Mouse (Mus musculus) MEL (cell line): Measurements from ENCODE around the gene Gm20388. TPM values are rescaled to one million over a fixed set of nuclear protein-coding genes. Genes with fewer than 3 reads are reported as not detected.

Experiments
- DNase-seq: peaks from one replicate; pipeline ENCODE4 v3.0.0; 2011; ENCODE audit warnings: low read depth, low spot score
- H3K27ac ChIP-seq: 2 replicates; pipeline ENCODE4 v1.5.1; 2012; ENCODE audit warnings: low read depth, mild to moderate bottlenecking, control low read depth, low read length, moderate library complexity; ENCODE audit not compliant: control insufficient read depth
- H3K27me3 ChIP-seq, 2 experiments: fragments of 150-350 bp in 1 of 2; sonication (generic) in 1 of 2; 2 replicates each; pipeline ENCODE4 v1.6.1; 2012; ENCODE audit warnings: low read length in 2 of 2, mild to moderate bottlenecking in 2 of 2, improper control_type of control experiment in 1 of 2, moderate library complexity in 1 of 2; ENCODE audit not compliant: insufficient read depth in 2 of 2, control insufficient read depth in 1 of 2
- H3K36me3 ChIP-seq, 2 experiments: 2 replicates each; pipeline ENCODE4 v1.6.1; 2012 to 2014; ENCODE audit warnings: low read length in 2 of 2, improper control_type of control experiment in 1 of 2, inconsistent platforms in 1 of 2, mild to moderate bottlenecking in 1 of 2; ENCODE audit not compliant: insufficient read depth in 2 of 2, control insufficient read depth in 1 of 2
- H3K4me1 ChIP-seq, 2 experiments: fragments of 150-350 bp in 1 of 2; sonication (generic) in 1 of 2; 2 replicates each; pipeline ENCODE4 v1.6.1; 2012; ENCODE audit warnings: low read length in 2 of 2, improper control_type of control experiment in 1 of 2, mild to moderate bottlenecking in 1 of 2; ENCODE audit not compliant: insufficient read depth in 2 of 2, control insufficient read depth in 1 of 2
- H3K4me3 ChIP-seq, 2 experiments: fragments of 150-350 bp in 1 of 2; sonication (generic) in 1 of 2; 2 replicates each; pipeline ENCODE4 v1.5.1; 2012; ENCODE audit warnings: low read depth in 2 of 2, low read length in 2 of 2, mild to moderate bottlenecking in 2 of 2, moderate library complexity in 2 of 2, control low read depth in 1 of 2, improper control_type of control experiment in 1 of 2; ENCODE audit not compliant: control insufficient read depth in 1 of 2, insufficient read depth in 1 of 2
- H3K79me2 ChIP-seq: 2 replicates; pipeline ENCODE4 v1.6.1; 2012; ENCODE audit warnings: mild to moderate bottlenecking, low read length, moderate library complexity; ENCODE audit not compliant: control insufficient read depth, poor library complexity, insufficient read depth
- H3K9ac ChIP-seq: 2 replicates; pipeline ENCODE4 v1.6.1; 2012; ENCODE audit warnings: low read depth, mild to moderate bottlenecking, control low read depth, low read length, moderate library complexity; ENCODE audit not compliant: control insufficient read depth, poor library complexity, severe bottlenecking
- H3K9me3 ChIP-seq: fragments of 150-350 bp; sonication (generic); replicated peaks from 2 replicates; pipeline ENCODE4 v1.6.1; 2012; ENCODE audit warnings: mild to moderate bottlenecking, low read length, improper control_type of control experiment, moderate library complexity; ENCODE audit not compliant: insufficient read depth
- CHD2 ChIP-seq: IDR thresholded peaks from 2 replicates; pipeline ENCODE4 v1.6.1; 2011; ENCODE audit warnings: low read length, improper control_type of control experiment
- CTCF ChIP-seq, 3 experiments: IDR thresholded peaks in 2 of 3; conservative IDR thresholded peaks in 1 of 3; 2 replicates each; pipeline ENCODE4 v1.5.1; 2011 to 2012; ENCODE audit warnings: low read length in 3 of 3, low read depth in 2 of 3, mild to moderate bottlenecking in 2 of 3, improper control_type of control experiment in 1 of 3, inconsistent platforms in 1 of 3, mixed read lengths in 1 of 3, moderate library complexity in 1 of 3; ENCODE audit not compliant: control insufficient read depth in 1 of 3, insufficient read depth in 1 of 3, poor library complexity in 1 of 3, severe bottlenecking in 1 of 3
- E2F4 ChIP-seq: IDR thresholded peaks from 2 replicates; pipeline ENCODE4 v1.6.1; 2011; ENCODE audit warnings: low read depth, low read length, improper control_type of control experiment, borderline replicate concordance
- ELF1 ChIP-seq: IDR thresholded peaks from 2 replicates; pipeline ENCODE4 v1.6.1; 2014; ENCODE audit warnings: low read depth, mild to moderate bottlenecking, inconsistent platforms, low read length, improper control_type of control experiment, moderate library complexity
- EP300 ChIP-seq, 2 experiments: IDR thresholded peaks; 2 replicates each; pipeline ENCODE4 v1.6.1; 2011; ENCODE audit warnings: improper control_type of control experiment in 2 of 2, low read length in 2 of 2, low read depth in 1 of 2, mild to moderate bottlenecking in 1 of 2
- ETS1 ChIP-seq: IDR thresholded peaks from 2 replicates; pipeline ENCODE4 v1.6.1; 2012; ENCODE audit warnings: low read depth, mild to moderate bottlenecking, inconsistent platforms, low read length, improper control_type of control experiment, moderate library complexity
- GABPA ChIP-seq: IDR thresholded peaks from 2 replicates; pipeline ENCODE4 v1.6.1; 2012; ENCODE audit warnings: low read depth, mild to moderate bottlenecking, inconsistent platforms, low read length, improper control_type of control experiment, moderate library complexity
- MAX ChIP-seq: IDR thresholded peaks from 2 replicates; pipeline ENCODE4 v1.6.1; 2011; ENCODE audit warnings: low read length, improper control_type of control experiment
- MAZ ChIP-seq: IDR thresholded peaks from 2 replicates; pipeline ENCODE4 v1.6.1; 2012; ENCODE audit warnings: low read depth, mild to moderate bottlenecking, inconsistent platforms, low read length, improper control_type of control experiment
- MXI1 ChIP-seq: IDR thresholded peaks from 2 replicates; pipeline ENCODE4 v1.6.1; 2011; ENCODE audit warnings: mild to moderate bottlenecking, low read depth, low read length, improper control_type of control experiment
- MYB ChIP-seq: IDR thresholded peaks from 2 replicates; pipeline ENCODE4 v1.6.1; 2011; ENCODE audit warnings: mild to moderate bottlenecking, low read depth, low read length, improper control_type of control experiment
- MYC ChIP-seq: IDR thresholded peaks from 2 replicates; pipeline ENCODE4 v1.6.1; 2011; ENCODE audit warnings: low read depth, mild to moderate bottlenecking, low read length, improper control_type of control experiment, moderate library complexity
- NELFE ChIP-seq: IDR thresholded peaks from 2 replicates; pipeline ENCODE4 v1.6.1; 2011; ENCODE audit warnings: low read depth, low read length, improper control_type of control experiment
- POLR2AphosphoS5 ChIP-seq: IDR thresholded peaks from 2 replicates; pipeline ENCODE4 v1.6.1; 2012; ENCODE audit warnings: low read depth, borderline replicate concordance, mild to moderate bottlenecking, inconsistent platforms, low read length, moderate library complexity, mixed read lengths
- RAD21 ChIP-seq: IDR thresholded peaks from 2 replicates; pipeline ENCODE4 v1.6.1; 2011; ENCODE audit warnings: mild to moderate bottlenecking, low read depth, low read length, improper control_type of control experiment
- SIN3A ChIP-seq: IDR thresholded peaks from 2 replicates; pipeline ENCODE4 v1.6.1; 2012; ENCODE audit warnings: low read length, improper control_type of control experiment, inconsistent platforms
- TBP ChIP-seq: IDR thresholded peaks from 2 replicates; pipeline ENCODE4 v1.8.0; 2011; ENCODE audit warnings: low read depth, low read length, improper control_type of control experiment
- TCF12 ChIP-seq: IDR thresholded peaks from 2 replicates; pipeline ENCODE4 v1.6.1; 2014; ENCODE audit warnings: low read depth, mild to moderate bottlenecking, inconsistent platforms, low read length, improper control_type of control experiment, moderate library complexity
- USF1 ChIP-seq: IDR thresholded peaks from 2 replicates; pipeline ENCODE4 v1.6.1; 2014; ENCODE audit warnings: low read depth, mild to moderate bottlenecking, inconsistent platforms, low read length, improper control_type of control experiment, moderate library complexity
- ZC3H11A ChIP-seq: IDR thresholded peaks from 2 replicates; pipeline ENCODE4 v1.6.1; 2012; ENCODE audit warnings: low read depth, mild to moderate bottlenecking, inconsistent platforms, low read length, improper control_type of control experiment
- ZKSCAN1 ChIP-seq: IDR thresholded peaks from 2 replicates; pipeline ENCODE4 v1.6.1; 2012; ENCODE audit warnings: low read depth, mild to moderate bottlenecking, inconsistent platforms, low read length, improper control_type of control experiment, moderate library complexity
- ZMIZ1 ChIP-seq: IDR thresholded peaks from 2 replicates; pipeline ENCODE4 v1.6.1; 2012; ENCODE audit warnings: low read depth, mild to moderate bottlenecking, inconsistent platforms, low read length, improper control_type of control experiment, moderate library complexity
- ZNF384 ChIP-seq: IDR thresholded peaks from 2 replicates; pipeline ENCODE4 v1.6.1; 2012; ENCODE audit warnings: low read depth, mild to moderate bottlenecking, inconsistent platforms, low read length, improper control_type of control experiment
- polyA plus RNA-seq, 2 experiments: library from polyadenylated mRNA; stranded (reverse) in 1 of 2; unstranded in 1 of 2; fragments of >175 nt in 1 of 2; fragments of >200 nt in 1 of 2; gene quantifications; 2 replicates each; pipeline versions ENCODE4 v1.2.1 to v1.2.4; 2012; ENCODE audit warnings: low replicate concordance in 2 of 2, low read depth in 1 of 2; ENCODE audit not compliant: insufficient read length in 2 of 2, insufficient read depth in 1 of 2, missing spikeins in 1 of 2
- total RNA-seq: library from RNA; depleted of rRNA; stranded (reverse); fragments of 300-350 nt; gene quantifications from 2 replicates; pipeline ENCODE4 v1.2.3, GENCODE M21; 2012

Gene Gm20388
- total and polyA plus RNA-seq, 3 experiments = 11.1 to 17.8 TPM; not detected in 1

GRCm38 (mm10) chr8:119909944-119910546, 596 bp upstream of the Gm20388 start, which contains the start of gene Usp10 (continued):
- TF ChIP-seq MYB (no peak), ELF1 (no peak), ETS1 (no peak), NELFE (no peak), ZNF384 (no peak), MXI1 (peak; percentile 37; the same call in 1 of the 2 replicates), GABPA (no peak), TCF12 (no peak), E2F4 (no peak)

- Histone ChIP-seq H3K4me3 (peak overlapping the region; percentile 63 to 93), H3K27me3 (no peaks in the 10 kb centered on the region), H3K79me2 (peaks cover 58% of the 10 kb centered on the region), H3K9me3 (no peaks in the 10 kb centered on the region), H3K4me1 (peaks cover 14 to 43% of the 10 kb centered on the region in 2 experiments), H3K27ac (peak overlapping the region; percentile 81), H3K36me3 (peaks cover 7 to 40% of the 10 kb centered on the region in 2 experiments; a peak in 3 of 4 replicates), H3K9ac (peak overlapping the region; percentile 92)
- no peak for TF ChIP-seq CTCF (IDR thresholded peaks at IDR 0.05 in 2 of 3, conservative IDR thresholded peaks at IDR 0.05 in 1 of 3; ENCODE audit: control insufficient read depth in 1 of 3, insufficient read depth in 1 of 3, low read depth in 2 of 3, low read length in 3 of 3, poor library complexity in 1 of 3, severe bottlenecking in 1 of 3)
- 0 out of 2 replicates have a peak, but pooled peaks have one; percentile 11 for TF ChIP-seq TBP
- TF ChIP-seq MAX = peak; percentile 89
- no peak for TF ChIP-seq CHD2
- no peak for TF ChIP-seq ZKSCAN1
- no peak for TF ChIP-seq GABPA
- TF ChIP-seq SIN3A = peak; percentile 78
- TF ChIP-seq MAZ = no peak
- TF ChIP-seq MXI1 = peak; percentile 93
- TF ChIP-seq RAD21 = no peak
- no peak for TF ChIP-seq ZC3H11A
- TF ChIP-seq MYC = peak; percentile 96
- TF ChIP-seq ZNF384 = peak; percentile 59
- TF ChIP-seq POLR2AphosphoS5 = no peak
- no peak for TF ChIP-seq NELFE
- peak; percentile 63; the same call in 1 of the 2 replicates for TF ChIP-seq USF1
- TF ChIP-seq ETS1 = no peak
- TF ChIP-seq ZMIZ1 = no peak
- TF ChIP-seq EP300 (IDR thresholded peaks at IDR 0.05; ENCODE audit: low read depth in 1 of 2, low read length in 2 of 2) = no peak
- peak; percentile 70 for DNase-seq
Measured at GRCm38 (mm10) chr8:119911258-119911962, 769 bp downstream of the Gm20388 start.
